Mouse (Mus musculus): ENCODE results near the gene Dtx1.

The Dtx1 gene

DNA sequence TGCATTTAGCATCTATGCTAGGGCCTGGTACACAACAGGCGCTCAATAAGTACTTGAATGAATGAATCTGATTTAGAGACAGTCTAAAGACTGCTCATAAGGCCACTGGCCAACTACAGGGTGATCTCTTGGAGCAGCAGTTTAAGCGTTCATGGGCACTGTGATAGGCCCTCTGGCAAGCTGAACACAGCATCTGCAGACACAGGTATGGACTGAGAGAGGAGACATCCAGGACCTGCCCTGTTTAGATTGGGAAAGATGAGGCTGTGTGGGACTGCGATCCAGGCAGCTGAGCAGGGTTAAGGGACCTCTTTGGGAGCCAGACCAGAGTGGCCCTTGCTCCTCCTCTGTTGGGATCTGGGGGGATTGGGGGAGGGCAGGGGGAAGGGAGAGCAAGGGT lies at the start of gene Dtx1:
Gene Dtx1, minus strand, starts transcription at position 101 of the 400 bp plus-strand sequence.
- CTCF ChIA-PET = interaction anchor here (0.6 kb wide), 1 partner anchor 22 kb away, joined by 3 read pairs; no protein-coding TSS in a partner anchor

DNA sequence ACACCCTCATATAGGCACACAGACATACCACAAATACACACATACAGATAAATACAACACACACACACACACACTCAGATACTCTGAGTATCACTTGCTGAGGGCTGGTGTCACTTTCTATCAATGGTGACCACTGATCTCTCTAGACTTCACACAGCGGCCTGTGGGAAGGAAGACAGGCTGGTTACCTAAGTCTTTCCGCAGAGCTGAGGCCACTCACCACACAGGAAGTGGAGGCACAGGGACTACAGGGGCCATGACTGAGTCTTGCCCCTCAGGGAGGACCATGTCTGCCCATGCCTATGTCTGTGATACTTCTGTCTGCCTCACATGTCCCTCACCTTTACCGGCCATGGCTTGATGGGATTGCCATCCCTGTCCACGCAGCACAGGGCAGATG lies 42.5 kb upstream of the Dtx1 start:
- CTCF ChIA-PET = no interaction called here

DNA sequence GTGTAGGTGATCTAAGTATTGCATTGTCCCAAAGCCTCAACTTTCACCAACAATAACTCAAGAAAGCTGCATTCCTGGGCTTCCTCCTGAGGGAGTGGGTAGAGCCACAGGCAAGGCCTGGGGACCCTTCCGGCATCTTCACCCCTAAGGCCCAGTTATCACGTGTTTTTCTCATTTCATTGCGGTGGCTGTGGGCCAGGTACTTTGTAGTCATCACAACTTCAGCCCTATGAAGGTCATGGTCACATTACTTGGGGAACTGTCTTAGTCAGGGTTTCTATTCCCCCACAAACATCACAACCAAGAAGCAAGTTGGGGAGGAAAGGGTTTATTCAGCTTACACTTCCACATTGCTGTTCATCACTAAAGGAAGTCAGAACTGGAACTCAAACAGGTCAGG lies 41.1 kb upstream of the Dtx1 start:
- CTCF ChIA-PET = no interaction called here

DNA sequence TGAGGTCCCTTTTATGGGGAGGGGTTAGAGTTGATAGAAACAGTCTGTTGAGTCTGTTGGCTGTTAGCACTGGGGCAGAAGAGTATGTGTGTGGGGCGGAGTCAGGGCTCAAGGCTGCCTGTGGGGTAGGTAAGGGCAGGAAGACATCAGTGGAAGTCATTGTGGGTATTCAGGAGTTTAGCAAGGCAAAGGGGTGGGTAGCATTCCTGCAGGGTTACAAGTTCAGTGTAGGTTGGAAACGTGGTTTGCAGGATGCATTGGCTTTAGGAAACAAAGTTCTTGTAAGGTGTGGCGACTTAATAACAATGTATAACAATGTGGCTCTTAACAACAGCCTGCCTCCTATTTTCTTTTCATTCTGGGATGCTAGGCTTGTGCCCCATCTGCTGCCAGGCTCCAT lies 39.5 kb upstream of the Dtx1 start:
- CTCF ChIA-PET = no interaction called here

DNA sequence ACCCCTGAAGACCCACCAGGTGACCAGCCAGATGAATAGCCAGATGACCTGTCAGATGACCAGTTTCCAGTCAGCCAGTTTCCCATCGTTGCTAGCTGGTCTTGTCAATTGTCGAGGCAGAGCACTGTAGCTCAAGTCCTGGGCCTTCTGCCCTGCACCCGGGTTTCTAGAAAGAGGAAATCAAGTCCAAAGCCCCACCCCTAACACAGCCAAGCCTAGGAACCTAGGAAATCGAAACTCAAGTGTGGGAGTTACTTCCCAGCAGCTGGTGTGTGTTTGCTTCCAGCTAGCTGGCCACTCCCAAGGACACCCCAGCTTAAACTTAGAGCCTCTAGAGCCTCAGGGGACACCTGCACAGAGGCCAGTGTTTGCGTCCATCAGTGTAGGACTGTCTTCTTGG lies 38.0 kb upstream of the Dtx1 start, which contains the start of gene Oas2:
Gene Oas2, minus strand, starts transcription at position 166 of the 400 bp plus-strand sequence.
- CTCF ChIA-PET = interaction anchor here (0.5 to 0.8 kb wide), 3 partner anchors 10 to 205 kb away, joined by 6 to 8 read pairs (median 6); no protein-coding TSS in a partner anchor

DNA sequence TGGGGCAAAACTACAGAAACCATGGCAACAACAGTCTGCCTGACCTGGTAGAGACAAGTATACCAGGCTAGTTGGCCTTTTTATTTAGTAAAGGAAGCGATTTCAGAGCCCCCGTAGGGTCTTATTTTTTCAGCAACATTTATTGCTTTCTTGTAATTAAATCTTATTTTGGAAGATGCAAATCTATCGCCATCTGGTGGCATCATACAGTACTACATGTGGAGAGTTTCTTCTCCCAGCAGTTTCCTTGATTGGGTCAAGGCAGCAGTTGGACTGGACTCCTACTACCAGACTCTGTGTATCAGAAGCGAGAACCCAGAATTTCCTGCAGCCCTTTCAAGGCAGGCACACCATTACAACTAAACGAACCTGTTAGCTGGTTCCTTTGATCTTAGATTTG lies 34.7 kb upstream of the Dtx1 start:
- CTCF ChIA-PET = no interaction called here

DNA sequence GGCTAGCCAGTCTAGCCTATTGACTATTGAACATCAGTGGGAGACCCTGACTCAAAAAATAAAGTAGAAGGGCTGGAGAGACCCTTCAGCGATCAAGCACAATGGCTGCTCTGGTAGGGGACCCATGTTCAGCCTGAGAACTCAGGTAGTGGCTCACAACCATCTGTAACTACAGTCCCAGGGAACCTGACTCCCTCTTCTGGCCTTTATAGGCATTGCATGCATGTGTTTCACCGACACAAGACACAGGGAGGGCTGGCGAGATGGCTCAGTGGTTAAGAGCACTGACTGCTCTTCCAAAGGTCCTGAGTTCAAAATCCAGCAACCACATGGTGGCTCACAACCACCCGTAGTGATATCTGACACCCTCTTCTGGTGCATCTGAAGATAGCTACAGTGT lies 30.4 kb upstream of the Dtx1 start:
- CTCF ChIA-PET = interaction anchor here (0.6 kb wide), 1 partner anchor 205 kb away, joined by 16 read pairs; no protein-coding TSS in a partner anchor

DNA sequence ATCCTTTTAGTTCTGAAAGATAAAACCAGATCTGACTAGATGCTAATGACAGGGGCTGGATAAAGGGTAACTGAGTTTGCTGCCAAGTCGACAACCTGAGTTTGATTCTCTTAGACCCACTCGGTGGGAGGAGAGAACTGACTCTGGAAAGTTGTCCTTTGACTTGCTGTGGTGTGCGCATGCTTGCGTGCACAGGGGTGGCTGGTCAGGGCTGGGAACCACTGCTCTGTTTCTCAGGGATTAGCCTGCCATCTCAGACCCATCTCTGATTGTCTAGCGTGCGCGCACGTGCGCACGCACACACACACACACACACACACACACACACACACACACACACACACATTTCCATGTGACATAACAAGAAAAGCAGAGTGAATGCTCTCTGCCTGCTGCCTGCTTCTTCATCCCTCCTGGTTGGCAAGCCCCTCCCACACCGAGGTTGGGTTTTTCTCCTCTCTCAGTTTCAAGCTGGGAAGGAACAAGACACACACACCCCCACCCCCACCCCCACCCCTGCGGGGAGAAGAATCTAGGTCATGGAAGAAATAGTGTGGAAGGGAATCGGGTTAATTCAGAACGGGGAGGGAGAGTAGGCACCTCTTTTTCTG lies 22.8 kb upstream of the Dtx1 start:
- CTCF ChIA-PET = interaction anchor here (0.7 kb wide), 1 partner anchor 45 kb away, joined by 3 read pairs; no protein-coding TSS in a partner anchor

DNA sequence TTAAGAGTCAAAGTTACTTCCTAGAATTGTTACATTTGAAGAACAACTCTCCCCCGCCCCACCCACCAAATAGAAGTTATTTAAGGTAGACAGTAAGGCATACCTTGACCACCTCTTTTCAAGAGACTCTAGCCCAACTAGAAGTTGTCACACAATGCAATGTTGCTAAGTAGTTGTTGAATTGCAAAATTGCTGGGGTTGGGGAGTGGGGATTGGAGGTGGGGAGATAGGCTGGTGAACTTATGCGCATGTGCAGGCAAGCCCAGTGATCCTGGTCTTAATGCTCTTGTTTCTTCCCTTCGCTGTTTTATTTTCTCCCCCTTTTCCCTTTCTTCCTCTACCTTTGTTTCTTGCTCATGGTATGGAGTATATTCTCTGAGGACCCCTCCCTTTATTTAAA lies 22.0 kb upstream of the Dtx1 start:
- CTCF ChIA-PET = interaction anchor here (0.7 kb wide), 1 partner anchor 44 kb away, joined by 3 read pairs; no protein-coding TSS in a partner anchor

DNA sequence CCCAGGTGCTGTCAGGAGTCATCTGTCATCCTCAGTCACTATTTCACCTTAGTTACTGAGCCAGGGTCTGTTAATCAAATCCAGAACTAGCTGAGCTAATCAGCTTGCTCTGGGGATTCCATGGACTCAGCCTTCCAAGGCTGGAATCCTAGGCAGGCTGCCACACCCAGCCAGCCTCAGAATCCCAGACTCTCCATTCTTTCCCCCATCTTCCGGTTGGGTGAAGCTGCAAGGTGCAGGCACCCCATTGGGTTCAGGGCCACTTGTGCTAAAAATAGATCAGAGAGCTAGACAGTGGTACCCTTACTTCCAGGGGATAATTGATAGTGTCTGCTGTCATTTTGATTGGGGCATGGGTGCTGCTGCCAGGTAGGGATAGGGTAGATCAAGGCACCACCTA lies 21.0 kb upstream of the Dtx1 start:
- CTCF ChIA-PET = no interaction called here

DNA sequence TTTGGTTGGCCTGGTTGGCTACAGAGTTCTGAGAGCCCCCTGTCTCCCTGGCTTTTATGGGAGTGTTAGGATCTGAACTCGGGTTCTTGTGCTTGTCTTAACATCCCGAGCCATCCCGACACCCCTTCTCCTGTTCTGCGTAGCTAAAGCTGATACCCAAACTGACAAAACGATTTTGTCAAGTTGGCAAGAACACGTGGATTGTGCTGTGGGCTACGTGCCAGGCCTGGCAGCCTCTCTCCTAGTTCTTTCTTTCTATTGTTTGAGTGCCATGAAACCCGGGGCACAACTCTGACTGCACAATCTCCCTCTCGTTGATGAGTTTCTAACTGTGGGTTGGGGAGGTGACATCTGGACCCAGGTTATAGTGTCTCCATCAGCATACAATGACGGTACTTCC lies 17.6 kb upstream of the Dtx1 start:
- CTCF ChIA-PET = no interaction called here

DNA sequence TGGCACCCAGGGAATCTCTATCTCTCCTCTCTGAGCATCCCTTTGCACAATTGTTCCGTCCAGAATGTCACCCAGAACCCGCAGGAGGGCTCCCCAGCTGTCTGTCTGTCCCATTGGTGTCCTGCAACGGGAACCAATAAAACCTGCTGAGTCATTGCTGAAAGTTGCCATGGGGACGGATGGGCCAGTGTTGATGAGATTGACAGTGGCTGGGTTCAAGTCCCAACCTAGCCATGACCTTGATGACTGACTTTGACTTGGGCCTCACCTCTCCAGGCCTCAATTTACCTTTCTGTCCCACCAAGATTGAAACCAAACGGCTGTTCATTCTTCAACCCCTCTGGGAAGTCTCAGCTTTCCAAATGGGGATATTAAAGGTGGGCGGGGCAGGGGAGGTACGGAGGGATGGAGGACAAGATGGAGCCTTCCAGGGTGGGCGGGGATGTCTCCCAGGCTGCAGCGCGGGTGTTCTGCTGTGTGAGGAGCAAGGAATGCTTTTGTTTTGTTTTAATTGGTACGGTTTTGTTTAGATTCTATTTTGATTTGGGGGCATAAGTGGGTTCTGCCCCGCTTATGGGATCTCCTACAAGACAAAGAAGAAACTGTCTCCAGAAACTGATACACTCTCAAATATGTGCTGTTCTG lies 14.2 kb upstream of the Dtx1 start:
- CTCF ChIA-PET = interaction anchor here (0.6 kb wide), 1 partner anchor 110 kb away, joined by 4 read pairs; no protein-coding TSS in a partner anchor

DNA sequence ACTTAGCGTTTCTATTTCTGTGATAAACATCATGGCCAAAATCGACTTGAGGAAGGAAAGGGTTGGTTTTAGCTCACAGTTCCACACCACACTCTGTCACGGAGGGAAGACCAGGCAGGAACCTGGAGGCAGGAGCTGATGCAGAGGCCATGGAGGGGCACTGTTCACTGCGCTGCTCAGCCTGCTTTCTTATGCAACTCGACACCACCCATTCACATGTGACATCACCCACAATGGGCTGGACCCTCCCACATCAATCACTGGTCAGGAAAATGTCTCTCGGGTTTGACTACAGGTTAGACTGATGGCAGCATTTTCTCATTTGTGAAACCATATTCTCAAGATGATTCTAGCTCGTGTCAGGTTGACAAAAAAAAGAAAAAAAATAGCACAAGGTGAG lies 9.3 kb upstream of the Dtx1 start:
- CTCF ChIA-PET = interaction anchor here (0.6 to 0.7 kb wide), 2 partner anchors 221 to 488 kb away, joined by 4 to 7 read pairs; no protein-coding TSS in a partner anchor

DNA sequence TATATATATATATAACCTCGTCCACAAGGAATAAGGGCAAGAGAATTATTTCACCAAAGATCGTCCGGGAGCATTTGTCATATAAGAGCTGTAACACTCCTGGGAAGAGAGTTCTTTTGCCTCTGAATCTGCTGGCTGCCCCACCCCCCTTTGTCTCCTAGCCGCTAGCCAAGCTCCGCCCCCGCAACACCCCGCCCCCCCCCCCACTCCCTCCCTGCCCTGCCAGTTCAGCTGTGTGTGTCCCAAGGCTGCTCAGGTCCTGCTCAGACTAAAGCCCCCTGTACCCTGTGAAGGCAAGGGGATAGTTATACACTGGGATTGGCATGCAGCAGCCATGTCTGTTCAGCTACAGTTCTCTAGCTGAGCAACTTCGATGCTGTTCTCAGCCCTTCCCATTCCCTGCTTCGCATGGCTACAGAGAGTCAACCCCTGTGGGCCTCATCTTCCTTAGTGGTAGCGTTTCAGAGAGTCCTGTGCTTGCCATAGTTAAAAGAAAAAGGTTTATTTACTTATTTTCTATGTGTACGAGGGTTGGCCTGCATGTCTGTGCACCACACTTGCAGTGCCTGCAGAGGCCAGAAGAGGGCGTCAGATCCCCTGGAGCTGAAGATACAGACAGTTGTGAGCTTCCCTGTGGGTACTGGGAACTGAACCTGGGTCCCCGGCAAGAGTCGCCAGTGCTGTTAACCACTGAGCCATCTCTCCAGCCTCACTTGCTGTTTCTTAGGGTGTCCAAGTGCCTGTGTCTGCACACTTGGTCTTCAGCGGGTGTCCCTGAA lies 7.1 kb upstream of the Dtx1 start:
- CTCF ChIA-PET = interaction anchor here (0.6 kb wide), 1 partner anchor 101 kb away, joined by 4 read pairs; no protein-coding TSS in a partner anchor

DNA sequence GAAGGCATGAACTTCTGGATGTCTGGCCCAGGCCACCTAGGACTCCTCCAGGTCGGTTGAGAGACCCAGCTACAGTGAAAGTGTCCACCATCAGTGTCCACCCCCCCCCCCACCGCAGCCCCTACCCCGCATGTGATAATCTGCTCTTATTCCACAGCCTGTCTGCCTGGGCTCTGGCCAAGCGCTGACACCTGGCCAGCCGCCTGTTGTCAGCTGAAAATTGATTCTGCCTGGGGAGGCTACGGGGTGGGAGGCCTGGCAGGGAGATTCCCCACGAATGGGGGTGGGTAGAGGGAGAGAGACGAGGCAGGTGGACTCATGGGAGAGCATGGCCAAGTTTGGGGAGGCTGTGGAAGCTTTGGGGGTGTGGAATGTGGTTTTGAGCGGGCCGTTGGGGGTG lies 5.4 kb upstream of the Dtx1 start:
- CTCF ChIA-PET = interaction anchor here (0.6 kb wide), 1 partner anchor 111 kb away, joined by 4 read pairs; no protein-coding TSS in a partner anchor

DNA sequence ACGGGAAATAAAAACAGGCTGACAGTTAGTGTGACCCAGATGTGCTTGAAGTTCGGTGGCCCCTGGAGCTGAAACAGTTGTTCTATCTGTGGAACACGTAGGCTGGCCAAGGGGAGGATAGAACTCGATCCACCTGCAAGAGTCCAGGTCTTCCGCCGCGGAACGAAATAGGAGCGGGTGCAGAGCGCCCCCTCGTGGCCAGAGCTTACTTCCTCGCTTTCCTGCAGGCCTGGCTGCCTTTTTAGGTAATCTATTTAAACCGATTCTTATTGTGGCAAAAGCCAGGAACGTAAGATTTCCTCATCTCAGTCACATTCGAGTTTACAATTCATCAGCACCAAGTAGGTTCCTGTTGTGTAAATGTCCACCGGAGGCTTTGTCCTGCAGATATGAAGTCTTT lies 2.6 kb upstream of the Dtx1 start:
- CTCF ChIA-PET = interaction anchor here (0.6 to 2.8 kb wide), 3 partner anchors 35 to 100 kb away, joined by 3 to 29 read pairs (median 15); no protein-coding TSS in a partner anchor

DNA sequence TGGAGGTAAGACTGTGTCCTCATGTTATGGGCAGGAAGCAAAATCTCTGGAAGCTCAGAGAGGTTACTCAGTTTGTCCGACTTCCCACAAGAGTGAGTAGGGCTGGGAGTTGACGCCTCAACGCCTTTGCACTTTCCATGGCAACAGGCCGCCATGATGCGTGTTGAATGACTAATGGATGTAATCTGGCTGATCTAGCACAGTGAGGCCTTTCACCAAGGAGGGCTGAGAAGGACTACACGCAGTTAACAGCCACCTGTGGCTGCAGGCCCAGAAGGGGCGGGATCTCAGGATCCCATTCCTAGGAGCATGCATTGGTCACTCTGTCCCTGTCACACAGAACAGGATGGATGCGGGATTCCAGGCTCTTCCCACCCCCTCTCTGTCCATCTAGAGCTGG lies 994 bp upstream of the Dtx1 start:
- CTCF ChIA-PET = no interaction called here

DNA sequence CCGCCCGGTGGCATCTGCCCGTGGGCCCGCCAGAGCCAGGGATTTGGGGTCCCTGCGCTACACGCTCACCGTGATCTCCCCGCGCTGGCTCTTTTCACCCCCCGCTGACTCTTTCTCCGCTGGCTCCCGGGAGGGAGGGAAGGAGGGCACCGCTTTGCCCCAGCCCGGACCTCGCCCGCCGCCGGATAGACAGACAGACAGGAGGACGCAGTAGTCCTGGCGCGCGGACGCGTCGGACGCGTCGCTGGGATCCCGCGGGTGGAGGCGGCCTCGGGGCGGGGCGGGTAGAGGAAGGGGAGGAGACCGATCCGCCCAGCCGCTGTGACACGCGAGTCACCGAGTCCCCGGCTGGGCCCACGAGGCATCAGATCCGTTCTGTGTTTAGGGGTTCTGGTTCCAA lies 311 bp downstream of the Dtx1 start:
- CTCF ChIA-PET = no interaction called here

DNA sequence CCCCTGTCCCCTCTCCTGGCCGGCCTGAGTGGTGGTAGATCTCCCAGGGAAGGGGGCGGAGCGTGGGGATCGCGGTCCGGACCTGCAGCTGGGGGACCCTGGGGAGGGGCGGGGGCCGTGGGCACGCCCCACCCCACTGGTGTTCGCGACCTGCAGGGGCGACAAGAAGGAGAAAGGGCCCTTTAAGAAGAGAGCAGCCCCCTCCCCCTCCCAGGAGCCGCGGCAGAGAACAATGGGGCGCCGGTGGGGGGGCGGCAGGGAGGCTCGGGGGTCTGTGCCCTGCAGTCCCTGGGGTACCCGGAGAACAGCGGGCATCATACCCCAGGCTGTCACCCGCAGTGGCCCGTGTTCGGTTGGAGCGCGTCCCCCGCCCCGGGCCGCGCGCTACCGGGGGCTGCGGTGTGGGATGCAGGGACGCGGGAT lies 890 bp downstream of the Dtx1 start:
- CTCF ChIA-PET = no interaction called here

DNA sequence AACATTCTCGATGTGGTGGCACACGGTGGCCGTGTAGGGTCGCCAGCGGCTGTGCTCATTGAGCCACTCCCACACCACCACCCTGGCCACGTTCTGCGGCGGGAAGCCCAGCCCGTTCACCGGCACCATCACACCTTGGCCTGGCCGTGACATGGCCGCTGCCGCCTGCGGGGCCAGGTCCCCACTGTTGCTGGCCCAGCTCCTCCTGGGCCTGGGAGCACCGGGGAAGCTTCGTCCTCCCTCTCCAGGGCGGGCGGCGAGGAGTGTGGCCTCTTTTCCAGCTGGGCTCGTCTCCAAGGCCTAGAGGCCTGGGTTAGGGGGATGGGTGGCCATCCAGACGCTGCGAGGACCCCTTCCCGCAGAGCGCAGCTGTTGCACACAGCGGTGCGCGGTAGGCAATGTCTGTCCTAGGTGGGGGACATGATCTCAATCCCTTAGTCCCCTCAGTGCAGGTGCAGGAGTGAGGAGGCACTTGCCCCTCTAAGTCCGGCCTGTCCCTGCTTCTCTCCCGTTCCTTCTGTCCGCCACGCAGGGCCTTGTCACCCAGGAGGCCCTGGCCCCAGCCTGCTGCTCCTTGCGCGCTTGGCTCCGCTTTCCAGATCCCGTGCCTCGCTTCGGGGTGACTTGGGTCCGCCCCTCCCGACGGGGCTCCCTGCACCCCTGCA lies 1.4 kb downstream of the Dtx1 start:
- CTCF ChIA-PET = interaction anchor here (0.7 to 1.8 kb wide), 3 partner anchors 23 to 61 kb away, joined by 3 to 5 read pairs (median 4); partner anchors contain the start of gene Rasal1

DNA sequence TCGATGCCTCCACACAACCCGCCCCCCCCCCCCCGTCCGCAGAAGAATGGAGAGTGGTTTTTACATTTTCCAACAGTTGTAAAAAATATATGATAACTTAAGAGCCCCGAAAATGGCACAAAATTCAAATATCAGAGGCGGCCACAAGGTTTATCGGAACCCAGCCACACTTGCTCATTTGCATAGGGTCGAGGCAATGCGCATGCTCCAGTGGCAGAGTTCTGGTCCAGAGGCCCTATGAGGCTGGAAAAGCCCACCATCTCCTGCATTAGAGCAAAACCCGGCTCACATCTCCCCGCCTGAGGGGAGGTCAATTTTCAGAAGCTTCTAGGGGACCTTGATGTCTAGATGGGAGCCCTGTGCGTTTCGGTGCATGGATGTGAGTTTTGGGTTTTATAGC lies 4.8 kb downstream of the Dtx1 start:
- CTCF ChIA-PET = interaction anchor here (0.5 to 1.6 kb wide), 3 partner anchors 10 to 20 kb away, joined by 6 to 15 read pairs (median 6); no protein-coding TSS in a partner anchor
